Mouse (Mus musculus): ENCODE data around the gene Kmo. TPM values are rescaled to one million over a fixed set of nuclear protein-coding genes. Genes with fewer than 3 reads are reported as not detected.

Kmo gene
- 1 to 10 TPM in 1 of 4 experiments, not detected in 3; 1.1 TPM for total RNA-seq (2022)

DNA sequence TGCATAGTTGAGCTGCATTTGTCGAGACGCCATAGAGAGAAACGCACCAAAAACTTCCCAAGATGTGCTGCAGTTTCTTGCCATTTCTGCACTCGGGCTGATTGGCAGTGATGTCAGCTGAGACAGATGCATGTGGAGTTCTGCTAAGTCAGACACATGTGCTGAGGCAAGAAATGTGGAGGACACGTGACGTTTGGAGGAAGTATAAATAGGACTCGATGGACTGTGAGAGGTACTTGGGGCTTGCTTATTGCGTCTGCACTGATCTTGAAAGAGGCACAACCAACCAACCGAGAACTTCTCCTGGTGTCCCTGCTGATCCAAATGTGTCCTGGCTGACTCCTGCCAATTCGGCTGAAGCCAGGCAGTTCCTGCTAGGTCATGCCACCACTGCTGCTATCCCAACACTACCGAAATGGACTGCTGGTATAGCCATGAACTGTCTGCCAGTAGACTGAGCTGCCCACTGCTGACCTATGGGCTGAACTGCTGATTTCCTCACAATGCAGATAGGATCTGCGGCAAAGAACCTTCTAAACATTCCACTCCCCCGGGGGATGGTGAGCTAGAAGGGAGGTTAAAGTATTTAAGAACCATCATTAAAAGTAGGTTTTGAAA, at the start of gene Kmo:
TSS of gene Kmo (plus strand) at position 568 of the 618 bp plus-strand sequence.
- no peak for DNase-seq (ENCODE audit: low spot score in 2 of 2)

DNA sequence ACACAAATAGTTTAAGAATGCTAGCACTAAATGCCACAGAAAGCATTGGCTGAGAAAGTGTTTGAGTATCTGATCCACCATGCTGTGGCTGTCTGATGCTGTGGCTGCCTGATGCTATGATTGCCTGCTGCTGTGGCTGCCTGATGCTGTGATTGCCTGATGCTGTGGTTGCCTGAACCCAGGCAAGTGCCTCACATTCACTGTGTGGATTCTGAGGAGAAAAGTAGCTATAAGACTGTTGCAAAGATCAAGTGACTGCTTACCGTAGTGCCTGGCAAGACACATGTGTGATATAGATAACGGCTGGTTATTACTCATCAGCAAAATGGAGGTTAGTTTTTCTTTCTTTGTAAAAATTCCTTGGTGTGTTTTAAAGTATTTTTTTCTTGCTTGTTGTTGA, 46.1 kb upstream of the Kmo start:
- DNase-seq (ENCODE audit: low spot score in 2 of 2), result no peak

DNA sequence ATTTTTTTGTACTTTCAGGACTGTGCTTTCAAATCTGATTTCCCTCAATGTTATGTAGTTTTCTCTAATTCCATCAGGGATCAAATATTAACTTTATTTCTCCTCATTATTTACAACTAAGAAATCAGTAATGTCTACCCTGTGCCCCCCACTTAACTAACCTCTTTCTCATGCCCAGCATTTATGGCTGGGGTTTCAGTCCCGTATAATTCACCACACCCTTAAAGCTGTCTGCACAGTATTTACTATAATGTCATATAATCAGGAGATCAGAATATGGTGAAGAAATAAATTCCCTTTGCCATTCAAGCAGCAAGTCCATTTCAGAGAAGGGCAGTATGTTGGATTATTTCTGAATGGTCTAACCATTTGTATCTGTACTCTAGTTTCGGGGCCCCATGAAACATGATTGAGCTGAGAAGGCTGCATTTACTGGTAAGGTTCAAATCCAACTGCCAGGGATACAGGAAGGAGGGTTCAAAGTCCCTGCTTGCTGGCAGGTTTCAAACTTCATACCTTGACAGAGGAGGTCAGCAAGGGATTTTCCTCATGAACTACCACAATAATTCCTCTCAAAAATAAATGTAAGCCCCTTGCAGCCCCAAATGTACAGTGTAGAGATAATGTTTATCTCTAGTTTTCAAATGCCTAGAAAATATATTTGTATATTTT, 41.6 kb upstream of the Kmo start:
- DNase-seq (ENCODE audit: low spot score in 2 of 2), result no peak

DNA sequence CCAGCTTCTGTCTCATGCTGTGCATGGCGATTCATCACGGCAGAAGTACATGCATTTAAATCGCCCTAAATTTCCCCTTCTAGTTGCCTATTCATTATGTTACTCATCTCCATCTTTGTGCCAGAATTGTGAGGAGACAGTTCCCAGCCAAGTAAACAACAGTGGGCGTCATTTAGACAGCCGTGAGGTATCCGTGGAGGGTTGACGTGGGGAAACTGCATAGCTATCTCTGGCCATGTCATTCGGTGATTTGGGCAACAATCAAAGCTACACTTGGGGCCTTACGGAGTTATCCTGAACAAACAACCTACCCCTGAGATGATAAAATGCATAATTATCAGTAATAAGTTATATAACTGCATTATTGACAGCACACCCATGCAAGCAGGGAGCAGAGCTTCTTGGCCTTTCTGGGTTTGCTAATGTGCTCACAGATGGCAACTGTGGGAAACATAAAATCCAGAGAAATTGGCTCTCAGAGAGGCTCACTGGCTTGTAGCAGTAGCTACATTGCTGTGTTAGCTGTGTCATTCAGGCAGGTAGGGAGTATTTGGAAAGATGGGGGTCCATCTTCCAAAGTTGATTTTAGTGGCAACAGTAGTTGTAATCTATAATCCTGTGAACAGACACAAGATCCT, 40.5 kb upstream of the Kmo start:
- peak in 1 of 2 experiments; percentile 34 for DNase-seq (ENCODE audit: low spot score in 2 of 2)

DNA sequence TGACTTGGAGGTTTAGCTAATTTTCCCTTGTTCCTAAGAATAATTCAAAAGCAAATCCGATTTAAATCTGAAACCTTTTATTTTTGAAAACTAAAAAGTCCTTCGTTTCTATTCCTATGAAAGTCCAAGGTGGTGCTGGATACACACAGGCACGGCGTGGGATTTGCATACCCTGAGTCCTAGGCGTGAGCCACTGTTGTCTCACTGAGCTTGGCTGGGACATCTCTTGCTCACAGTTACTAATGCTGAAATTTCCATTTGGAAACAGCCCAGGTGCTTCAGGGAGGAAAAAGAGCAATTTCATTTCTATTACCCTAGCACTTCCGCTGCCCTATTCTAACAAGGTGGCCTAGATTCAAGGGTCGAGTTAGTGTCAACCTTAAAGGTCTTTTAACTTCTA, 39.8 kb upstream of the Kmo start:
- peak in 1 of 2 experiments; percentile 42 for DNase-seq (ENCODE audit: low spot score in 2 of 2)

DNA sequence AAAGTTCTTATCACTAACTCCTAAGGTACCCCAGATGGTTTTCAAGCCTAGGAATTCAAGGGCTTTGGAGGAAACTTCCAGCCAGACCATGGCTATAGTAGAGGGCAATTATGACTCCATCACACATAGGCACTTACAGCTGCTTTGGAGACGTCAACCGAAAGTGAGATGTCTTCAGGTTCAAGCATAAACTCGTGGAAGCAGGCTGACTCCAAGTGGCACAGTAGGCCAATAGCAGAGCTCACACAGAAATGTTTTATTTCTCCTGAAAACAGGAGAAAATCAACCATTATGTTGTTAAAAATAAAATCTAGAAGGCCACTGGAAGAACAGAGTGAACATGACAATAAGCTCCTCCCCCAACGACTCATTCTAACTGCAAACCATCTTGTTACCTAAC, 37.4 kb upstream of the Kmo start:
- no peak for DNase-seq (ENCODE audit: low spot score in 2 of 2)

DNA sequence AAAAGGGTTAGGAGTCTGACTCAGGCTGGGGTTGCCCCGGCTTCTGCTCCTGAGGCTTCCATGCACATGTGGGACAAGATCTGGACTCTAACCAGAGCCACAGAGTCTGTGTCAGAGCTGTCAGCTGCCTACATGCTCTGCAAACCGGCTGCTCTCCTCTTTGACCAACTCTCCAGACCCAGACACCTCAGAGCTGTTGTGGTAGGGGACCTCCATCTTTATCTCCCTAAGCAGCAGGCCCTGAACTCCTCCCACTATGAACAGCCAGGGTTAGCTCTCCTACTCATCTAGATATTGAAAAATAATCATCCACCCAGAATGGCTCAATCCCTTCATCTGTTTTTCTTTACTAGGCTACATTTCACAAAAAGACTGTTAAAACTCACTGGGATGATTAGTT, 34.9 kb upstream of the Kmo start:
- no peak for DNase-seq (ENCODE audit: low spot score in 2 of 2)

DNA sequence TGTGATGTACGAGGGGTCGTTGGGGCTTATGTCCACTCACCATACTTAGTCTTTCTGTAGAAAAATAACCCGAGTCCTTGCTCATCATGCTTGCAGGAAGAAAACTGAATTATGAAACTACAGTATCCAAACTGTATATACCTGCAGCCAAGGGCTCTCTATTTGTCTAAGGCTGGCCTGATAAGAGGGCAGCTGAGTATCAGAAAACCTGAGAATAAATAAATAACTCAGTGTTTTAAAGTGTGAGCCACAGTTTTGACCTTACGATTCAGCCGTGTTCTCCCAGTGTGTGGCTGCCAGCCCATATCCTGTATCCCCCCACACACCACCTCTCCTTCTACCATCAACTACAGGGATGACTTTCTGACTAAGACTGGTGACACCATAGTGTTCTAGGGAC, 33.5 kb upstream of the Kmo start:
- no peak for DNase-seq (ENCODE audit: low spot score in 2 of 2)

DNA sequence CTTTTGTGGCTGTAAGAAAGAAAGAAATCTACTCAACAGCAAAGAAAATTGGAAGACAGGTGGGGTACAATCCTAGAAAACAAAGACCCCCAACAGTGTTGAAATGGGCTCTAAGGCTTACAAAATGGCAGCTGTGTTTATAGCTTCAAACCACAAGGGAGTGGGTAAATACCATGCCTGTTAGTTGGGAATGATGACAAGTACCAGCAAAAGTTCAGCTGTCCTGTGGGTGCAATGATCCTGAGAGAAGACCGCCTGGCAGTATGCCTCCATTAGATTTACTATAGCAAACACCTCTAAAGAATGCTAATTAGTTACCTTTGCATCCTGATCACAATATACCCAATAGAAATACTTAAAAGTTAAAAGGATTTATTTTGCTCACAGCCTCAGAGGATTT, 27.3 kb upstream of the Kmo start:
- no peak for DNase-seq (ENCODE audit: low spot score in 2 of 2)

DNA sequence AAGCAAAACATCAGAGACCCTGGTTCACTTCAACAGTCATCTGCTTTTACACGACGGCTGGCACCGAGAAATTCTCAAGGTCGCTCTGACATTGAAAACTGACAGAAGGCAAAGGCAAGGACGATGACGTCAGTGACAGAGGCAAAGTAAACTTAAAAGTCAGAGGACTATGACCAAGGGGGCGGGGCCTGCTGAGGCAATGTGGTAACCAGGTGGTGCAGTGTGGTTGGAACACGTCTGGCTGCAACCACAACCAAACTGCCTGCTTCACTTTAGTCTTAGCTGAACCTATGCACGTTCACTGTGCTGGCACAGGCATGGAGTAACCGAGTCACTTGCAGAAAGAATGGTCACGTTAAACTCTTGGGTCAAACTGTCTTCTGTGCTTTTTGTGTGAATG, 17.9 kb upstream of the Kmo start:
- DNase-seq (ENCODE audit: low spot score in 2 of 2), result no peak

DNA sequence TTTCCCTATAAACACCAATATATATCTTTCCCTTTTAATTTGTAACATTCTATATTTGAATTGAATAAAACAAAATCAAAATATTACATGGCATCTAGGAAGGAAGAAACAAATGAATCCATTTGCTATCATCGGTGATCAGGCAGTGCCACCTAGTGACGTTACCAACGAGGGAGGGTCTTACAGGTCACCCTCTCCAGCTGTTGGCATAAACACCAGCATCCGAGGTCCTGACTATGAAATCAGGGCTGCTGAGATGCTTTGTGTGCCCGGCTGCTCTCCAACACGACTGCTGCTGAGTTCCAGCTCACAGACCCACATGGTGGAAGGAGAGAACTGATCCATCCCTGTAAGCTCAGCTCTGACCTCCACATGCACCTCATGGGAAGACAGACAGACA, 16.8 kb upstream of the Kmo start:
- no peak for DNase-seq (ENCODE audit: low spot score in 2 of 2)

DNA sequence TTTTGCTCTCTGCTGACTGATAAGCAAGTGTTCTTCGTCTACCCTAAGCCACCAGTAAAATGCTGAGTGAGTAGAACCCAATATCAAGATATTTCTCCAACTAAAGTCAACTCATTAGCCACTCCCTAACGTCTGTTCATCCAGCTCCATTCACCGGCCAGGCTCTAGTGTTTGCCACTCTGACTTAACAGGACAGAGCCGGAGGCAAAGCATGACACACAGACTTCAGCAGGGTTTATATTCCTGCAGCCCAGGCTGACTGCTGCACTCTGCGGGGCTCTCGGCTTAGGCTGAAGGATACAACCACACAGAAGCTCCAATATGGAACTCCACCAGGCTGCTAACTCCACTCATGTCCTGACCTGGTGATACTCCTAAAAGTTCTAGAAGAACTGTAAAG, 12.9 kb upstream of the Kmo start:
- DNase-seq (ENCODE audit: low spot score in 2 of 2), result no peak

DNA sequence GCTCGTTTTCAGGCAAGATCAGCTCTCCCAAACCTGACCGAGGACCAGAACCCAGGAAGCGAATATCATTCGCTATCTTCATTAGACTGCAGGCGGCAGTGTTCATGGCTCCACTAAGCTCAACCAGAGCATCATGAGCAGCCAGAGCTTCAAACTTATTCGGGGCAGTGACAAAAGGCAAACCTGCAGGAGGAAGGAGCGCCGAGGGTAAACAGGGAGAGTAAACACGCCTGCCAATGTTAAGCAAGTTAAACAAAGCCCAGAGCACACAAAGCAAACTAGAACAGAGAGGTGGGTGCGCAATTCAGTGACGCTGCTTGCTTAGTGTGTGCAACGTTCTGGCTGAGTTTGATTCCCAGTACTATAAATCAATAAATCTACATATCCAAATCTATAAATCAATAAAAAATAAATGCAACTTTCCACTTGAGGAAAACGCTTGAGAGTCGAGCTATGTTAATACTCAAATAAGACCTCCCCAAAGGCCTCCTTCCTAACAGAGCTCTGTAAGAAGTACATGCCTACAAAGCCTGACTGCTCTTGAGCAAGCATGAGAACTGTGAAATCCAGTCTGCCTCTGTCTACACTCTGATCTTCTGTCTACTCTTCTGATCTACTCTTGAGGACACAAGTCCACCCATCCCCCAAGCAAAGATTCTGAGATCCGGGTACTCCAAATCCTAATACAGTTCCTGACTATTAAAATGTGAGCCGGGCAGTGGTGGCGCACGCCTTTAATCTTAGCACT, 12.2 kb upstream of the Kmo start:
- DNase-seq (ENCODE audit: low spot score in 2 of 2), result no peak

DNA sequence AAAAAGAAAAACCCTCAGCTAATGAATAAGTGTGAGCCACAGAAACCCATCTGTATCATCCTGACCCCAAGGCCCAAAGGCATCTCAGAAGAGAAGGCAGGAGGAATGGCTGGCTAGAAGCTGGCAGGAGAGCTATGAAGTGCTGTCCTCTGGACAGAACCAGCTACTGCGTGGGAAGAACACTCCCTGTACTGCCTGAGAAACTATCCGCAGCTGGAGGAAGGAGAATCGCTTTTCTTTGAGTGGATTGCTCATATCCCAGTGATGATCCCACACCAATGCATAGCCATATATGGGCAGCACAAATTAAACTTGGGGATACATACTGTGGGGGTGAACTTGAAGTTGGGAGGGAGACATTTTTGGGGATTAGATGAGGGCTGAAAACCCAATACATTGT, 11.5 kb upstream of the Kmo start:
- DNase-seq (ENCODE audit: low spot score in 2 of 2), result no peak

DNA sequence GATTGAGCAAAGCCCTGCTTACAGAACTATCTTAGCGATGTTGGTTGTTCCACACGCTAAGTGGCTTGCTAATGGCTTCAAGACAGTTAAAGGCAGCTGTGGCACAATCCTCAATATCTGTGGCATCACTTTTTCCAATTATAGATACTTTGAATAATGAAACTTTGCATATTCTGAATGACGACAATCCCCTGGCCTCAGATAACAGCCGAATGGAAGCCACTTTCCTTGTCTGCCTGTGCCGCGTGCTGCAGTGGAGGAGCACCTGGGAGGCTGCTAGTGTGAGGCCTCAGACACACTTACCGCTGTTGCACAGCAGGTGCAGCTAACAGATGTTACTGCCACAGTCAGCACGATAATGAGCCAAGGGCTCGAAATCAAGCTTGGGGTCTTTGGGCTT, 5.2 kb upstream of the Kmo start:
- no peak for DNase-seq (ENCODE audit: low spot score in 2 of 2)

DNA sequence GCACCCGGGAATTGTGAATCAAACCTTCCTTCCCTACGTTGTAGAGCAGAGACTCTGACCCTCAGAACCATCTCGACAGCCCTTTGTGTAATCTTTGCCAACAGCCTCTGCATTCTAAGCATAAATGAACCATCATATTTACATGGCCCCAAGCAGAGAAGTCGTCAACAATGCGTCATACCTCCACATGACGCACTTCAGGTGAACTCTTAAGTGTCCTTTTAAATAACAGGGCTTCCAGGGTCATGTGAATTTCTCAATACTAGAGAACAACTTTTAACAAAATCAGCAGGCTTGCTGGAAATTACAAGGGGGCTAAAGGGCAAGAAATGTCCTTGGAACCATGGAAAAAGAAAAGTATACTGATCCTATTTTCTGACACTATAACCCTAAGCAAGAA, 3.5 kb downstream of the Kmo start:
- no peak for DNase-seq (ENCODE audit: low spot score in 2 of 2)

DNA sequence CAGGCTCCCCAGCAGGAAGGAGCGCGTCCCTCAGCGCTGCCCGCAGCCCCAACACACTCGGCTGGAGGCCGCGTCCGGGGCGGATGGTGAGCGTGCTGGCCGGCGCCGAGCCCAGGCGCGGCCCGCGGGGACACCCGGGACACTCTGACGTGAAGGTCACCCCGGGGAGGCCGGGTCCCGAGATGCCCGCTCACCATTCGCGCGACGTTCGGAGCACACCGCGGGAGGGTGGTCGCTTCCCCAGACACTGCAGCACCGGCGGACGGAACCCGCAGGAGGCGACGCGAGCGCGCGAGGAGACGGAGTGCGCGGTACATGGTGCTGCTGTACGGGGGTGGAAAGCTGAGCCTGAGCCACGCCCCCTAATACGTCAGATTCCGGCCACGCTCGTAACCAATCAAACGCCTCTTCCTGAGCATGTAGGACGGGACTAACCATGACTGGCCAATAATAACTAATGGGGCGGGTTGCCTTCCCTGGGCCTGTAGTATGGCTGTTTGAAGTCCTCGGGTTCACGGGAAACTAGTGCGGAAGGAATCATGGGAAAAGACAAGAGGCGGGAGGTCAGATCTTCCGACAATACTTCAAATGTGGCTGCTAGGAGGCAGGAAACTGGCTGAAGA, 5.2 kb downstream of the Kmo start, which contains the start of gene Fh1:
TSS of gene Fh1 (minus strand) at position 379 of the 623 bp plus-strand sequence.
- DNase-seq (ENCODE audit: low spot score in 2 of 2), result peak; percentile 86 to 97

DNA sequence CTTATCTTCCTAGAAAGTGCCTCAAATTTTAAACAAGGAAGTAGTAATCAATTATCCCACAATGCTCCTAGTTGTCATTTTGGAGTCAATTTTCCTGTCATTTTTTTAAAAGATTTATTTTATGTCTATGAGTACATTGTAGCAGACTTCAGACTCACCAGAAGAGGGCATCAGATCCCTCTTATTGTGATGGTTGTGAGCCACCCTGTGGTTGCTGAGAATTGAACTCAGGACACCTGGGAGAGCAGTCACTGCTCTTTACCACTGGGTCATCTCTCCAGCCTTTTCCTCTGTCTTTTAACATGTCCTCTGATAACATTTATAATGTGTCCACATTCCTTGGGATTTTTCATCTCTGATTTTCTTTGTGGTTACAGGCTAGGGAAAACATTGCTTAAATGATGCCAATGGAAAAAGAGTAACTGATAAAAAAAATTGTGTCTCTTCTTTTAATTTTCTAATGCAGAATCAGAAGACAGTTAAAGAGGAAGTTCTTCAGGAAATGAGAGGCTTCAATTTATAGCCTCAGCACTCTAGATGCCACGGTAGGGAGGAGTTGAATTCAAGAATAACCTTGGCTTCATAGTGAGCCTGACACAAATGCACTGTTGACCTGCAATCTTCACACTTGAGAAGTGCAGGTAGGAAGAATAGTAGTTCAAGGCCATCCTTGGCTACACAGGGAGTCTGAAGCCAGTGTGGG, 6.0 kb downstream of the Kmo start:
- DNase-seq (ENCODE audit: low spot score in 2 of 2), result no peak

DNA sequence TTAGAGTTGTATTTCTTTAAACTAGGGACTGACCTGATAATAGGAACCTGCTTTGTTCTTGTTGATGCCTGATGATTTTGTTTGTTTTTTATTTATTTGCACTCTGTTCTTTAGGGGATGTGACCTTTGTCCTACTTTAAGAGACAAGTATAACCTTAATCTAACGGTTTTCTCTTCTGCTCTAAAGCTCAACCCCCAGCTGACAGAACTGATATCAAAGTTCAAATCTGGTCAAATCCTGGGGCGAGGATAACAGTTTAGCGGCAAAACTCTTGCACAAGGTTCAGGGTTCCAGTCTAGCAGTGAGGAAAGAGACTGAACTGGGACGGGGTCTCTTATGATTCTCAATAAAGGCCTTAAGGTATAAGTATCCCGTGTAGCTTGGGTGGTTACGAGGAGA, 9.1 kb downstream of the Kmo start:
- no peak for DNase-seq (ENCODE audit: low spot score in 2 of 2)

DNA sequence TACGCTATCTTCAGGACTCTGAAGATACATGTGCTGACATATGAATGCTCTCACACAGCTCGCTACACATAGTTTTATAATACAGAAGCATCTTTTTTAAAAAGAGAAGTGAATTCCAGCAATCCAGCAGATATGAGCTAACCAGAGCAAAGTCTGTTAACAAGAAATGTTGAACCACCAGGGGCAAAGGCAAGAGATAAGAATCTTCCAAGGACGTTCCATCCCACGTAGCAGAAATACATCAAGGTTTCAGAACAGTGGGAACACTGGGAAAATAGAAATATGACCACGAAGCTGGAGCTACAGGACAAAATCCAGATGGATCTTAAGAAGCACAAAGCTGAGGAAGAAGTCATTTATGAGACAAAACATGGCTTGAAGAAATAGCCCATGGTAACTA, 10.2 kb downstream of the Kmo start:
- DNase-seq (ENCODE audit: low spot score in 2 of 2), result no peak

DNA sequence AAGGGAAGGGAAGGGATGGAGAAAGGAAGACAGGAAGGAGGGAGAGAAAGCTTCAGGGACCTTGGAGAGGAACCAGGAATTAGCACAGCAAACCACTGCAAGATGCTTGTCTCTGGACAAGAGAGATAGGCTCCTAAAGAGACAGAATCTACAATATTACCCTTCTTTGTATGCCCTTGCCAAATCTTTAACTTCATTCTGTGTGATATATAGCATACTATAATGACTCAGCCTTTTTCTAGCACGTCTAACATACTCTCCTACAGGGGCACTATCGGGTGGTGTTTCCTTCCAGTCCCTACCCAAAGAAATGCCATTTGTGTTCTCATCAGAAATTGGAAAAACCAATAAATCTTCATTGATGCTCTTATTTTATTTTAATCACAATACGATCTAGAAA, 10.9 kb downstream of the Kmo start:
- DNase-seq (ENCODE audit: low spot score in 2 of 2), result no peak
